Mouse (Mus musculus): Measurements from ENCODE around the gene Eef1g. TPM values are rescaled to one million over a fixed set of nuclear protein-coding genes. Genes with fewer than 3 reads are reported as not detected.

Eef1g gene
- polyA plus RNA-seq, 1 experiment from 2014 or later = 289 TPM

GRCm38 (mm10) chr19:8974638-8975037, 7.8 kb downstream of the Eef1g start:
- Histone ChIP-seq H3K9ac (no peak overlapping the region), H3K4me1 (replicated peaks) (no peaks in the 10 kb centered on the region), H3K4me3 (no peak overlapping the region), H3K27me3 (no peaks in the 10 kb centered on the region), H3K27ac (replicated peaks) (no peak overlapping the region), H3K4me2 (no peak overlapping the region), H3K9me3 (no peaks in the 10 kb centered on the region), H3K36me3 (peaks cover 93% of the 10 kb centered on the region)
- no peak for ATAC-seq (ENCODE audit: low FRiP score, low read depth)
- 91% methylated on average over 1 of the region's 1 CpGs for WGBS

- H3K27me3 ChIP-seq = no peaks in the 10 kb centered on the region
- no peak overlapping the region for H3K9ac ChIP-seq
- H3K4me2 ChIP-seq = no peak overlapping the region
- no peaks in the 10 kb centered on the region for H3K9me3 ChIP-seq
- no peaks in the 10 kb centered on the region for H3K4me1 ChIP-seq (replicated peaks)
- peaks cover 91% of the 10 kb centered on the region for H3K36me3 ChIP-seq
- no peak overlapping the region for H3K4me3 ChIP-seq
- 97% methylated on average over 2 of the region's 2 CpGs for WGBS
- no peak for ATAC-seq (ENCODE audit: low FRiP score, low read depth)
- H3K27ac ChIP-seq (replicated peaks) = no peak overlapping the region
These were observed 8.7 kb downstream of the Eef1g start for GRCm38 (mm10) chr19:8975491-8975890.

GRCm38 (mm10) chr19:8976535-8976934, 9.7 kb downstream of the Eef1g start:
- ATAC-seq (ENCODE audit: low FRiP score, low read depth) = 0 out of 2 replicates have a peak, but pooled peaks have one; percentile 55
- 63% methylated on average over 3 of the region's 3 CpGs for WGBS
- Histone ChIP-seq H3K4me2 (no peak overlapping the region), H3K9me3 (no peaks in the 10 kb centered on the region), H3K36me3 (peaks cover 81% of the 10 kb centered on the region), H3K4me1 (replicated peaks) (no peaks in the 10 kb centered on the region), H3K27me3 (no peaks in the 10 kb centered on the region), H3K9ac (no peak overlapping the region), H3K4me3 (no peak overlapping the region), H3K27ac (replicated peaks) (no peak overlapping the region)

- peaks cover 39% of the 10 kb centered on the region for H3K36me3 ChIP-seq
- peaks cover 24% of the 10 kb centered on the region for H3K4me1 ChIP-seq (replicated peaks)
- WGBS = 50% methylated on average over 5 of the region's 5 CpGs
These were observed 13.9 kb downstream of the Eef1g start for GRCm38 (mm10) chr19:8980771-8981170.

GRCm38 (mm10) chr19:8981450-8982168, 14.8 kb downstream of the Eef1g start:
- WGBS = 65% methylated on average over 2 of the region's 2 CpGs
- Histone ChIP-seq H3K4me2 (no peak overlapping the region), H3K27ac (replicated peaks) (no peak overlapping the region), H3K4me1 (replicated peaks) (peaks cover 24% of the 10 kb centered on the region), H3K36me3 (peaks cover 37% of the 10 kb centered on the region), H3K4me3 (no peak overlapping the region), H3K9me3 (no peaks in the 10 kb centered on the region), H3K9ac (no peak overlapping the region), H3K27me3 (no peaks in the 10 kb centered on the region)
- no peak; the same call in 1 of the 2 replicates for ATAC-seq (ENCODE audit: low FRiP score, low read depth)

More at GRCm38 (mm10) chr19:8980771-8981170, 13.9 kb downstream of the Eef1g start:
- Histone ChIP-seq H3K4me2 (no peak overlapping the region), H3K27ac (replicated peaks) (no peak overlapping the region), H3K9me3 (no peaks in the 10 kb centered on the region), H3K9ac (no peak overlapping the region), H3K27me3 (no peaks in the 10 kb centered on the region), H3K4me3 (no peak overlapping the region)
- no peak for ATAC-seq (ENCODE audit: low FRiP score, low read depth)

- Histone ChIP-seq H3K27ac (replicated peaks) (no peak overlapping the region), H3K27me3 (no peaks in the 10 kb centered on the region), H3K4me3 (no peak overlapping the region), H3K36me3 (peaks cover 28% of the 10 kb centered on the region), H3K9ac (no peak overlapping the region), H3K4me1 (replicated peaks) (peaks cover 24% of the 10 kb centered on the region), H3K4me2 (no peak overlapping the region), H3K9me3 (no peaks in the 10 kb centered on the region)
- WGBS = 64% methylated on average over 5 of the region's 5 CpGs
- ATAC-seq (ENCODE audit: low FRiP score, low read depth) = no peak
These were observed 15.7 kb downstream of the Eef1g start for GRCm38 (mm10) chr19:8982303-8983149.

- Histone ChIP-seq H3K27ac (replicated peaks) (no peak overlapping the region), H3K4me3 (no peak overlapping the region), H3K4me2 (no peak overlapping the region), H3K9me3 (no peaks in the 10 kb centered on the region), H3K36me3 (peaks cover 22% of the 10 kb centered on the region), H3K27me3 (peaks cover 5% of the 10 kb centered on the region), H3K4me1 (replicated peaks) (peaks cover 24% of the 10 kb centered on the region), H3K9ac (no peak overlapping the region)
- ATAC-seq (ENCODE audit: low FRiP score, low read depth) = no peak
- 47% methylated on average over 4 of the region's 4 CpGs for WGBS
These were observed 16.4 kb downstream of the Eef1g start for GRCm38 (mm10) chr19:8983150-8983650.

GRCm38 (mm10) chr19:8984255-8984868, 17.5 kb downstream of the Eef1g start:
- Histone ChIP-seq H3K4me1 (replicated peaks) (peaks cover 32% of the 10 kb centered on the region), H3K27ac (replicated peaks) (peak overlapping the region; percentile 62; the same call in 1 of the 2 replicates), H3K4me2 (peak overlapping the region; percentile 35; the same call in 1 of the 2 replicates), H3K36me3 (peaks cover 10% of the 10 kb centered on the region), H3K27me3 (peaks cover 16% of the 10 kb centered on the region), H3K4me3 (no peak overlapping the region), H3K9me3 (no peaks in the 10 kb centered on the region), H3K9ac (no peak overlapping the region)
- peak; percentile 76 for ATAC-seq (ENCODE audit: low FRiP score, low read depth)
- 3% methylated on average over 7 of the region's 7 CpGs for WGBS

- no peak overlapping the region for H3K4me3 ChIP-seq
- no peaks in the 10 kb centered on the region for H3K36me3 ChIP-seq
These were observed 19.1 kb downstream of the Eef1g start for GRCm38 (mm10) chr19:8985891-8986290.

GRCm38 (mm10) chr19:8987816-8988215, 21.0 kb downstream of the Eef1g start:
- WGBS = 55% methylated on average over 2 of the region's 2 CpGs
- no peaks in the 10 kb centered on the region for H3K36me3 ChIP-seq
- H3K4me3 ChIP-seq = no peak overlapping the region
- no peak overlapping the region for H3K9ac ChIP-seq
- H3K27ac ChIP-seq (replicated peaks) = no peak overlapping the region
- no peaks in the 10 kb centered on the region for H3K9me3 ChIP-seq
- H3K4me1 ChIP-seq (replicated peaks) = peaks cover 52% of the 10 kb centered on the region
- peaks cover 36% of the 10 kb centered on the region for H3K27me3 ChIP-seq
- no peak for ATAC-seq (ENCODE audit: low FRiP score, low read depth)
- no peak overlapping the region for H3K4me2 ChIP-seq

More at GRCm38 (mm10) chr19:8985891-8986290, 19.1 kb downstream of the Eef1g start:
- Histone ChIP-seq H3K4me1 (replicated peaks) (peaks cover 47% of the 10 kb centered on the region), H3K27me3 (peaks cover 31% of the 10 kb centered on the region), H3K4me2 (no peak overlapping the region), H3K9ac (no peak overlapping the region), H3K27ac (replicated peaks) (no peak overlapping the region), H3K9me3 (no peaks in the 10 kb centered on the region)
- no peak for ATAC-seq (ENCODE audit: low FRiP score, low read depth)
- WGBS = 53% methylated on average over 5 of the region's 5 CpGs

GRCm38 (mm10) chr19:8988346-8989065, 21.7 kb downstream of the Eef1g start:
- 20% methylated on average over 15 of the region's 15 CpGs for WGBS
- no peak for ATAC-seq (ENCODE audit: low FRiP score, low read depth)

More at GRCm38 (mm10) chr19:8988346-8989065, 21.7 kb downstream of the Eef1g start:
- Histone ChIP-seq H3K27ac (replicated peaks) (no peak overlapping the region), H3K4me3 (peak overlapping the region; percentile 49), H3K9me3 (no peaks in the 10 kb centered on the region), H3K36me3 (no peaks in the 10 kb centered on the region), H3K4me1 (replicated peaks) (peaks cover 48% of the 10 kb centered on the region), H3K9ac (peak overlapping the region; percentile 34; the same call in 1 of the 2 replicates), H3K27me3 (peaks cover 36% of the 10 kb centered on the region), H3K4me2 (peak overlapping the region; percentile 74)
